Mouse (Mus musculus) neural tube, embryonic 11.5 days (tissue): ENCODE data around the gene Hist1h3i. TPM values are rescaled to one million over a fixed set of nuclear protein-coding genes. Genes with fewer than 3 reads are reported as not detected.
A peak's percentile ranks its signal among the peaks of the same experiment; 100 is the strongest.
"Not testable (repeated sequence)": the region's sequence is repeated elsewhere in the genome, so short reads cannot be mapped to it uniquely, and the experiment has no call there.

Source experiments
- ATAC-seq: fragments of 200-750 bp; cut with Nextera tagmentation; 2 replicates; pipeline ENCODE4 v1.8.0; 2017; ENCODE audit warnings: moderate number of reproducible peaks, mild to moderate bottlenecking, moderate TSS enrichment, moderate library complexity; ENCODE audit not compliant: insufficient read depth, low FRiP score, low TSS enrichment
- DNase-seq: peaks from one replicate; pipeline ENCODE4 v3.0.0-alpha.2; 2015; ENCODE audit warnings: low spot score
- H3K27ac ChIP-seq: fragments of 300-500 bp; sonication (generic); 2 replicates; pipeline ENCODE4 v1.5.1; 2014; ENCODE audit warnings: low read depth, mild to moderate bottlenecking, low read length
- H3K27me3 ChIP-seq: fragments of 300-500 bp; sonication (generic); 2 replicates; pipeline ENCODE4 v1.6.1; 2014; ENCODE audit warnings: mild to moderate bottlenecking, low read length, mixed read lengths; ENCODE audit not compliant: control insufficient read depth, insufficient read depth
- H3K36me3 ChIP-seq: fragments of 300-500 bp; sonication (generic); 2 replicates; pipeline ENCODE4 v1.6.1; 2014; ENCODE audit warnings: mild to moderate bottlenecking, low read length, moderate library complexity, mixed read lengths; ENCODE audit not compliant: control insufficient read depth, insufficient read depth
- H3K4me1 ChIP-seq: fragments of 300-500 bp; sonication (generic); 2 replicates; pipeline ENCODE4 v1.6.1; 2014; ENCODE audit warnings: low read length, mixed read lengths; ENCODE audit not compliant: control insufficient read depth, insufficient read depth
- H3K4me2 ChIP-seq: fragments of 300-500 bp; sonication (generic); 2 replicates; pipeline ENCODE4 v1.6.1; 2014; ENCODE audit warnings: low read depth, mild to moderate bottlenecking, moderate library complexity
- H3K4me3 ChIP-seq: fragments of 300-500 bp; sonication (generic); 2 replicates; pipeline ENCODE4 v1.5.1; 2014; ENCODE audit warnings: low read depth, low read length
- H3K9ac ChIP-seq: fragments of 300-500 bp; sonication (generic); 2 replicates; pipeline ENCODE4 v1.6.1; 2014; ENCODE audit warnings: mild to moderate bottlenecking, low read length
- H3K9me3 ChIP-seq: fragments of 300-500 bp; sonication (generic); 2 replicates; pipeline ENCODE4 v1.6.1; 2016; ENCODE audit warnings: low read length; ENCODE audit not compliant: control insufficient read depth
- WGBS: fragments of 180-500 bp; shearing (Covaris S2); extraction: QIAGEN DNeasy Blood & Tissue Kit; methylation state at CpG from one replicate; pipeline ENCODE4 v1.1.7; 2014; 5-methylcytosine and 5-hydroxymethylcytosine counted together
- polyA plus RNA-seq: library from polyadenylated mRNA; unstranded; fragments of >200 nt; fragmentation: Nextera tagmentation; extraction: Ambion mirVana; gene quantifications from 2 replicates; pipeline ENCODE4 v1.2.1, GENCODE M21; 2014

The Hist1h3i gene
- polyA plus RNA-seq, 1 experiment from 2014 or later: 228 TPM

- WGBS: under 1% methylated on average over 43 of the region's 56 CpGs
- H3K36me3 ChIP-seq, H3K27me3 ChIP-seq, H3K9me3 ChIP-seq, H3K4me1 ChIP-seq: not testable (repeated sequence)
- H3K4me3 ChIP-seq: peak within 1 kb of the TSS; percentile 59
- peak within 1 kb of the TSS; percentile 80 for H3K4me2 ChIP-seq
- ATAC-seq (peak; percentile 84), DNase-seq (peak; percentile 95)
- H3K27ac ChIP-seq: peak within 1 kb of the TSS; percentile 96
- H3K9ac ChIP-seq: peak within 1 kb of the TSS; percentile 66
Observed at GRCm38 (mm10) chr13:21750159-21751017, 32.8 kb downstream of the Hist1h3i start, which contains the start of gene Hist1h4k. TSS of gene Hist1h4k (minus strand) at chr13:21750505.

- H3K9me3 ChIP-seq: no peaks in the 10 kb centered on the region
- no peak for ATAC-seq
- peak overlapping the region; percentile 66 for H3K9ac ChIP-seq
- peak; percentile 54 for DNase-seq
- H3K27ac ChIP-seq: peak overlapping the region; percentile 96
- H3K36me3 ChIP-seq: no peaks in the 10 kb centered on the region
- 5% methylated on average over 5 of the region's 5 CpGs for WGBS
- peaks cover 9% of the 10 kb centered on the region; the same call in 1 of the 2 replicates for H3K4me1 ChIP-seq
- peak overlapping the region; percentile 59 for H3K4me3 ChIP-seq
- H3K4me2 ChIP-seq: peak overlapping the region; percentile 80
- H3K27me3 ChIP-seq: no peaks in the 10 kb centered on the region
Observed at GRCm38 (mm10) chr13:21749387-21750158, 33.6 kb downstream of the Hist1h3i start.

GRCm38 (mm10) chr13:21745006-21745405 lies 38.2 kb downstream of the Hist1h3i start:
- WGBS: 89% methylated on average over 1 of the region's 1 CpGs
- Histone ChIP-seq H3K4me2 (no peak overlapping the region), H3K36me3 (no peaks in the 10 kb centered on the region), H3K27ac (no peak overlapping the region), H3K4me1 (peaks cover 6% of the 10 kb centered on the region; the same call in 1 of the 2 replicates), H3K9ac (no peak overlapping the region), H3K9me3 (no peaks in the 10 kb centered on the region), H3K4me3 (no peak overlapping the region), H3K27me3 (no peaks in the 10 kb centered on the region)
- DNase-seq: no peak
- no peak for ATAC-seq

GRCm38 (mm10) chr13:21734906-21735767 lies 48.0 kb downstream of the Hist1h3i start, which contains the start of gene Hist1h4j:
TSS of gene Hist1h4j (plus strand) at chr13:21735064.
- not testable (repeated sequence) for H3K27me3 ChIP-seq, H3K4me1 ChIP-seq, H3K9me3 ChIP-seq, H3K36me3 ChIP-seq
- peak within 1 kb of the TSS; percentile 97 for H3K27ac ChIP-seq
- ATAC-seq: peak; percentile 92
- H3K9ac ChIP-seq: peak within 1 kb of the TSS; percentile 83
- DNase-seq: peak; percentile 94
- WGBS: under 1% methylated on average over 43 of the region's 56 CpGs
- H3K4me2 ChIP-seq: peak within 1 kb of the TSS; percentile 61
- peak within 1 kb of the TSS; percentile 47 for H3K4me3 ChIP-seq

- Histone ChIP-seq H3K27ac (peak overlapping the region; percentile 97), H3K4me1 (no peaks in the 10 kb centered on the region), H3K9me3 (no peaks in the 10 kb centered on the region), H3K36me3 (no peaks in the 10 kb centered on the region), H3K27me3 (no peaks in the 10 kb centered on the region), H3K4me2 (peak overlapping the region; percentile 61), H3K9ac (peak overlapping the region; percentile 83), H3K4me3 (peak overlapping the region; percentile 47)
- DNase-seq (peak; percentile 84), ATAC-seq (peak; percentile 78)
- WGBS: under 1% methylated on average over 21 of the region's 21 CpGs
Observed at GRCm38 (mm10) chr13:21734010-21734905, 48.9 kb downstream of the Hist1h3i start.

GRCm38 (mm10) chr13:21733466-21733865 lies 49.7 kb downstream of the Hist1h3i start:
- H3K27ac ChIP-seq: peak overlapping the region; percentile 97
- ATAC-seq: 0 out of 2 replicates have a peak, but pooled peaks have one; percentile 3
- 65% methylated on average over 5 of the region's 5 CpGs for WGBS
- no peaks in the 10 kb centered on the region for H3K27me3 ChIP-seq
- no peaks in the 10 kb centered on the region for H3K36me3 ChIP-seq
- H3K4me2 ChIP-seq: no peak overlapping the region
- H3K9ac ChIP-seq: no peak overlapping the region
- H3K4me3 ChIP-seq: no peak overlapping the region
- DNase-seq: peak; percentile 40
- no peaks in the 10 kb centered on the region for H3K9me3 ChIP-seq
- H3K4me1 ChIP-seq: no peaks in the 10 kb centered on the region
